Mouse (Mus musculus): Measurements from ENCODE around the gene Phpt1.

Gene Phpt1

DNA sequence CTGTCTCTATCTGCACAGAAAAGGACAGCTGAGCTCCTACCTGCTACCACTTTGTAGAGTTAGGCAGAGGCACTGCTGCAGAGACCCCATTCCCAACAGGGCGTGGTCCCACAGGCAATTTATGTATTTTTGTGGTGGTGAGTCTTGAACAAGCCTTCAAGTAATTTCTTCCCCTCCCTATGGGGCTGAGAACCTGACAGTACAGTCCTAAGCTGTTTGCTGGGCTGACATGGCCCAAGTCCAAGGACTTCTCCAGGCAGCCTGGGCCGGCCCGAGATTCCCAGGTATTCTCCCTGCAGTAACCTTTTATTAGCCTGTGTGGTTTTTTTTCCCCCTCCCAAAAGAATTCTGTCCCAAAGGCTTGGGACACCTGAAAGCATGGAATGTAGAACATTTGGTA is 9.1 kb upstream of the Phpt1 start:
- in situ Hi-C loops (cut with MboI; ENCODE audit: low pct_unique_long_range_greater_than_20kb in 1 of 2, low sequenced_read_pairs in 2 of 2, unreplicated experiment in 1 of 2): no loop called here

GRCm38 (mm10) chr2:25583571-25583970 is 8.5 kb upstream of the Phpt1 start:
- in situ Hi-C loops (cut with MboI; ENCODE audit: low pct_unique_long_range_greater_than_20kb in 1 of 2, low sequenced_read_pairs in 2 of 2, unreplicated experiment in 1 of 2): no loop called here

- in situ Hi-C loops (cut with MboI; ENCODE audit: low pct_unique_long_range_greater_than_20kb in 1 of 2, low sequenced_read_pairs in 2 of 2, unreplicated experiment in 1 of 2): no loop called here
These were observed 8.1 kb upstream of the Phpt1 start for GRCm38 (mm10) chr2:25583120-25583481.

DNA sequence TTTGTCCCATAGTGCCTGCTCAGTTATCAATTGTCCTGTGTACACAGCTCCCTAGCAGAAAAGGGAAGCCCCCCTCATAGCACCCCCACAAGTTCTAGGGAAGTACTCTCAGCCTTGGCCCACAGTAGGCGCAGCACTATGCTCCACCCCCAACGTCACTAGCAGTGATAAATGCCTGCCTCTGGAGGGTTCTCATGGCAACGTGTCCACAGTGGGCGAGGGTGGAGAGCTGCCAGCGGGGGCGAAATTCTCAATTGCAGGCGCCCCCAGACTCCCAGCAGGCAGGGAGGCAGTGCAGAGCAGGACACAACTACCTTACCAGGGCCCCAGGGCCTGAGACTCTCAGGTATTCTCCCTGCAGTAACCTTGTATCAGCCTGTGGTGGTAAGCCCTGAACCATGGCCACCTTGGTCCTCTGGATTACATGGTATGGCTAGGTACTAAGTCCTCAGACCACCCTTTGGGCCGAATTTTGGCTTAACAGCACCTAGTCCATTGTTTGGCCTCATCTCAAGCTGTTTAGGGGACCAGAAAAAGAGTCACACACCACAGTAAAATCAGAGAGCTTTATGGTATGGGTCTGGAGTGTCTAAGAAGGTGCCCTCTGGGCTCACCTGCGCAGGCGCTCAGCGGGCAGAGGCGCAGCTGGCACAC is 7.6 kb upstream of the Phpt1 start:
- in situ Hi-C loops (cut with MboI; ENCODE audit: low pct_unique_long_range_greater_than_20kb in 1 of 2, low sequenced_read_pairs in 2 of 2, unreplicated experiment in 1 of 2): no loop called here

- in situ Hi-C loops (cut with MboI; ENCODE audit: low pct_unique_long_range_greater_than_20kb in 1 of 2, low sequenced_read_pairs in 2 of 2, unreplicated experiment in 1 of 2): no loop called here
These were observed 6.9 kb upstream of the Phpt1 start for GRCm38 (mm10) chr2:25581901-25582301.

DNA sequence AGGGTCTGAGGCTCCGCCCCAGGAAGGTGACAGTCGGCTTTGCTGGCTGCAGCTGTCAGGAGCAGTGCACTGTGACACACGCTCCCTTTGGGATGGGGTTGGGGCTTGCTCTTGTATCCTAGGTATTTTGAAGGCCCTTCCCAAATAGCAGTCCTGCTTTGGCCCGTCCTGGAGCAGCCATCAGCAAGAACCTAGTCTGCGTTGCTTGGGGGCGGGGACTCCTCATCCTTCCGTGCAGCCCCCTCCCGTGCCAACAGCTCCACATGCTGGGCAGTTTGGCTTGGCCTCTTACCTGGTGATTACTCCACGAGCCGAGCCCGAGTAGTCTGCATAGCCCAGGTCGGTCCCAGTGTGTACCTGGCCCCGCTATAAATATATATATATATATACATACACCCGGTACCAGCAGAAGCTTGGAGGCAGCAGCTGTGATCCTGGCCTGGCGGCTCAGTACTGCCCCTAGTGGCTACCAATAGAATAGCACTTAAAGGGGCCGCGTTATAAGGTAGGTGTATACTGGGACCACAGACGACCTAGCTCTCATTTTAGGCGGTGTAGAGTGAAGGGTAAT is 6.4 kb upstream of the Phpt1 start, which contains the start of gene Ajm1:
TSS of gene Ajm1 (minus strand) at position 464 of the 571 bp plus-strand sequence.
- in situ Hi-C loops (cut with MboI; ENCODE audit: low pct_unique_long_range_greater_than_20kb in 1 of 2, low sequenced_read_pairs in 2 of 2, unreplicated experiment in 1 of 2): no loop called here

GRCm38 (mm10) chr2:25580621-25581101 is 5.6 kb upstream of the Phpt1 start:
- in situ Hi-C loops (cut with MboI; ENCODE audit: low pct_unique_long_range_greater_than_20kb in 1 of 2, low sequenced_read_pairs in 2 of 2, unreplicated experiment in 1 of 2): no loop called here

DNA sequence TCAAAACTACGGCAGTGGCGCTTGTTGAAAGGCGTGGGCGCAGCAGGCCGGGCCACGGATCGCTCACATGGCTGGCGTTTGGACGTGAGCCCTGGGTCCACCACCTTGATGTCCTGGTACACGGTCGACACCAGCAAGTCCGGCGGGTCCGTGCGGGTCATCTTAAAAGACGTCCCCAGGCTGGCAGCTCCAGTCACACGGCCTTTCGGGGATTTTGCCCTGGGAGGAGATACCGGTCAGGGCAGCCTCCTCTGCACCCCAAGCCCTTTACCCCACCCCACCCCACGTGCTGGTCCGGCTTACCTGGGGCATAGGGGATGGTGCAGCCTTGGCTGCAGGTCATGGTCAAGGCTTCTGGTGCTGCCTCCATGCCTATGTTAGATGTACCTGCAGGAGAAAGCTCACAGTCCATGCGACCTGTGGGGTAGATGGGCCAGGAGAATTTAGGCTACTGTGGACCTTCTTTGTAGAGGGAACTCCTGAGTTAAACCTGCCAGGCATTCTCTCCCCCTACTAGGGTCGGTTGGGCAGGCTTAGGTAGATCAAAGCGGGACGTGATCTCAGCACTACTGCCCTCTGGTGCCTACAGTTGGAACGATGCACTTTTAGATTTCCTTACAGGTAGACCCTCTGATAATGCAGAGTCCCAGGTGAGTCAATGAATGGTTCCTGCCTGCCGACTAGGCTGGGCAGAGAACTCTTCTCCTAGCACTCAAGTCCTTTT is 4.9 kb upstream of the Phpt1 start:
- in situ Hi-C loops (cut with MboI; ENCODE audit: low pct_unique_long_range_greater_than_20kb in 1 of 2, low sequenced_read_pairs in 2 of 2, unreplicated experiment in 1 of 2): no loop called here

GRCm38 (mm10) chr2:25578796-25579736 is 4.0 kb upstream of the Phpt1 start:
- in situ Hi-C loops (cut with MboI; ENCODE audit: low pct_unique_long_range_greater_than_20kb in 1 of 2, low sequenced_read_pairs in 2 of 2, unreplicated experiment in 1 of 2): no loop called here

DNA sequence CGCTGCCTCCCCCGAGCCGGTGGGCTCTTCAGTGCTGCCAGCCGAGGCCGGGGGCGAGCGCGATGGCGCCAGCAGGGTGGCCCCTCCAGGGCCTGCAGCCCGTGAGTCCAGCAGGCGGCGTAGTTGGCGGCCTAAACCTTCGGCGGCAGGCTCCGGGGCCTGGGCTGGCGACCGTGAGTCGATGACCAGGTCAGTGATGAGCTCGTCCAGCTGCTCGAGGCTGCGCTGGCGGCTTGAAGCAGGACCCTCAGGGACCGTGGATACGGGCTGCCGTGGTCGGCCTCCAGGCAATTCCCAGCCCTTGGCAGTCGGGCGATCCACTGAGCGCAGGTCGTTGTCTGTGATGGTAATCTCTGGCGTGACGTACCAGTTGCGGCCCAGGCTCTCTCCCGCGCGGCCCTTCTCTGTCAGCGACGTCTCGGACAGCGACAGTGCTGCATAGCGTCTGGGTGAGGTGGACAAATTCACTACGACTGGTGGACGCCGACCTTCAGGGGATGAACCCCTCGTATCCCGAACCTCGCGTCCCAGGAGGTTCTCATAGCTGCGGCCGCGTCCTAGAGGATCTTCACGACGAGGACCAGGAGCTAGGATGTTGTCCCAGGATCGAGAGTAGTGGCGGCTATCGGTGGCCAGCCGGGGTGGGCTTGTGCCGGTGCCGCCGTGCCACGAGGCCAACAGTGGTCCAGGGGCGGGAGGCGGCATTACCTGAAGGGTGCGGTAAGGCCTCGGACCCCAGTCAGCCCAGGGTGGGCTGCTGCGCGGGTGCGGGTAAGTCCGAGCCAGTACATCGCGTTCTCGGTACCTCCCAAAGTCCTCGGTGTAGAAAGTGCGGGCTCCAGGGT is 3.1 kb upstream of the Phpt1 start:
- in situ Hi-C loops (cut with MboI; ENCODE audit: low pct_unique_long_range_greater_than_20kb in 1 of 2, low sequenced_read_pairs in 2 of 2, unreplicated experiment in 1 of 2): no loop called here

DNA sequence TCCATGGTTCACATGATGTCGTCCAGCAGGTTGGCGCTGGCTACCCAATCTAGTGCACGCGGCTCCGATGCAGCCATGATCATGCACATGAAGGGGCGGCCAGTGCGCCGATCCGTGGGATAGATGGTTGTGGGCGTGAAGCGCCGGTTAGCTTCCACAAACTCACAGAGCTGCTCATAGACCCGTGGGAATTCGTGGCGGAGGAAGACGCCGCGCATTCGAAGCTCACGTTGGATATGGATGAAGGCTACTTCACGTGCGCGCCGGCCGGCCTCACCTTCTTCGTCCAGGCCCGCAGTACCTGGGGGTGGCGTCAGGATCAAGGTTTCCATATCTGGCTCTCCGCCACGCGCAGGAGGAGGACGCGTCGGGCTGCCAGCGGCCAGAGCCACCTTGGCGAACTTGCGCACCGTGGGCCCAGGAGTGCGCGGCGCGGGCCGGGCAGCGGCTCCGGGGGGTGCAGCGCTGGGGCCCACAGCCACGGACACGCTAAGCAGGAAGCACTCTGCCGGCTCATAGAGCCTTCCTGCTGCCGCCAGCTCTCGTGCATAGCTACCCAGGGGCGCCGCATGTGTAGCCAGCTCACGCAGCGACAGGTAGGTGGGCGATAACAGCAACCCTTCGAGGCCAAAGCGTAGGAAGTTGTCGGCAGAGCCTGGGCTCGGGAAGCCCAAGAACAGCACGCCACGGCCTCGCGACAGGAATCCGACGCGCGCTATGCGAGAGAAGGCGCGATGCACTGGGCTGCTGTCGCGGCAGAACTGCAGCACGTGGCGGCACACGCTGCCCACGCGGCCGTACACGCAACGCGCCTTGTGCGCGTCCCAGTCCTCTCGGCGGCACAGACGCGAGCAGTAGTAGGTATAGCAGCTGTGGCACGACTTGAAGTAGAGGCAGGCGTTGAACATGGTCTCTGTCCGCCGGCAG is 2.2 kb upstream of the Phpt1 start:
- in situ Hi-C loops (cut with MboI; ENCODE audit: low pct_unique_long_range_greater_than_20kb in 1 of 2, low sequenced_read_pairs in 2 of 2, unreplicated experiment in 1 of 2): no loop called here

DNA sequence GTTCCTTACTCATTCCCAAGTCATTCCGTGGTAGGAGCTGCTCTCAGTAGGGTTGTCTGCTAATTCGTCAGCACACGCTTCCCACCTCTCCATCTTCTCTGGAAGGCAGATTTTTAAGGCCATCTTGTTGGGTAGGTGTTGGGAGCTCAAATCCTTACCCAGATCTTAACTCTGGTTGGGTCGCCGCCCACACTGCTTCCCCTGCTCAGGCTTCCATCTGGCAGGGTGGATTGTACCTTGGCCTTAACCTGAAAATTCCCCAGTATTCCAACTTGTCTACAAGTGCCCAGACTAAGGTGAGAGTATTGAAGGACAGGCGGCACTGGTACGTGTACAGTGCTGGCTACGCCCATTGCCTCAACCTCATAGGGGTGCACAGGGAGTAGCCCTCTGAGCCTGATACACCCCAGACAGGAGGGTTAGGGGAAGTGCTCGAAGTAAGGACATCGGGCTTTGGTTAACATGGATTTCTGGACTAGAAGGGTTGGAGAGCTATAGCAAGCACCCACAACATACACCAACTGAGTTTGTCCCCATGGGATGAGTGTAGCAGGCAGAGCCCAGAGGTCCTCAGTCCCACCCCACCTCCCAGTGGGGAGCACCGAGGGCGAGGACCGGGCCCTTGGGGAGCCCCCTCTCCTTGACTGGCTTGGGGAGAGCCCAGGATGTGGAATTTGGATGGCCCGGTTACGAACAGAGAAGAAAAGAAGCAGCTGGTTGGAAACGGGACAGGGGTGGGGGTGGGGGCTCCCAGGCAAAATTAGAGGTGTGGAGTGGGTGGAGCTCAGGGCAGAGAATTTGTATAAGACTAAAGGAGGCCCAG is 1.2 kb upstream of the Phpt1 start:
- in situ Hi-C loops (cut with MboI; ENCODE audit: low pct_unique_long_range_greater_than_20kb in 1 of 2, low sequenced_read_pairs in 2 of 2, unreplicated experiment in 1 of 2): no loop called here

- in situ Hi-C loops (cut with MboI; ENCODE audit: low pct_unique_long_range_greater_than_20kb in 1 of 2, low sequenced_read_pairs in 2 of 2, unreplicated experiment in 1 of 2): no loop called here
These were observed 506 bp upstream of the Phpt1 start for GRCm38 (mm10) chr2:25575432-25576027.

DNA sequence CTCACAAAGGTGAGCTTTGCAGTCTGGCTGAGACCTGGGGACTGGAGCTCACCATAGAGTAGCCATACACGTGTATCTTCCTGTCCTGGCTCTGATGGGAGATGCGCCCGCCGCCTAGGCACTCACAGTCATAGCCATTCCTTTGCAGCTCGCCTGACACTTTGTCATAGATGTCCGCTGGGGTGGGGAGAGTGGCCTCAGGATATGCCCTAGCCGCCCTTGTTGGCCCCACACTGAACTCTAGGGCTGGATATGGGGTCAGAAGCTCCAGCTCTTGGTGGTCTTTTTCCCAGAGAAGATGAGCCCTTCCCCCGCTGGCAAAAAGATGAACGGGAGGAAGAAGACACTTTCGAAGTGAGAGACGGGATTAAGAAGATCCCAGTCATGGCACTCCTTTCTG is 888 bp downstream of the Phpt1 start:
- in situ Hi-C loops (cut with MboI; ENCODE audit: low pct_unique_long_range_greater_than_20kb in 1 of 2, low sequenced_read_pairs in 2 of 2, unreplicated experiment in 1 of 2): no loop called here

DNA sequence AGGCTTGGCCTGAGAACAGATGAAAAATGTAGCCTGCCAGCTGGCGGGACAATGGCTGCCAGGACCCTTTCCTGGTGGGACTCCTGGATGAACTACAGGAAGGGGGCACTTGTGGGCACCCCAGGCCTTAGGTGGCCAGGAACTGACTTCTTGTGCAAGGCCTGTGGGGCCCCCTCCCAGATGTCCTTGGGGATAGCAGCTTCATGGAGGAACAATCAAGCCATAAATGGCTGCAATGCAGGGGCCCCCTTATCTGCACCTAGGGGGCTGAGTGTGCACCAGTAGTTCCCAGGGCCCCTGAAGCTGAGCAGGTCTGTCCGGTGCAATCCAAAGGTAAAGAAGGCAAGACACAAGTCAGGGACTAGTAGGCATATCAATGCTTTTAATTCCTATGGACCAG is 2.0 kb downstream of the Phpt1 start:
- in situ Hi-C loops (cut with MboI; ENCODE audit: low pct_unique_long_range_greater_than_20kb in 1 of 2, low sequenced_read_pairs in 2 of 2, unreplicated experiment in 1 of 2): no loop called here

GRCm38 (mm10) chr2:25571221-25571620 is 3.8 kb downstream of the Phpt1 start:
- in situ Hi-C loops (cut with MboI; ENCODE audit: low pct_unique_long_range_greater_than_20kb in 1 of 2, low sequenced_read_pairs in 2 of 2, unreplicated experiment in 1 of 2): no loop called here

Data from mouse embryonic stem cell (cell line).